Mouse (Mus musculus): ENCODE measurements at regions not wholly inside any gene's neighbourhood (a gene's known extent, or its start where the extent isn't known, plus 50 kb on each side); places are given as distances from the start of the nearest gene placed in this dataset.

- DNase-seq, result no peak
Observed at GRCm38 (mm10) chr4:62819889-62820288, 145.5 kb upstream of the Zfp618 start.

DNA sequence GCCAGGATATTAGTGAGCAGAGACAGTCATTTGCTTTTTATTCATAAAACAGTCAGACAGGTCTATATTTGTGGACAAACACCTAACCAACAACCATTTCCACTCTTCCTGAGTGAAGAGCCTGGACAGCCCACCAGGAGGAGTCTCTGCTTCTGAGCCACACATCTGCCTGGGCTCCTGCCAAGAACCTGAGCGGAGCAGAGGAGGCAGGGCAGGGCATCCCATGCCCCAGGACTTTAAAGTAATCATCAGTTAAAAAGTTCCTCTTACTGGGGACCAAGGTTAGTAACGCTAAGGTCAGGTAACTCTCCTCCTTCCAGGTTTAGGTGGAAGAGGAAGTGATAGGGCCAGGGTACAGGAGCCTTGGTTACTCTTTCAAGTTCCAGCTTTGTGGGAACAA, 144.1 kb upstream of the Zfp618 start:
- DNase-seq, result no peak

GRCm38 (mm10) chr4:62822568-62822967, 142.8 kb upstream of the Zfp618 start:
- peak; percentile 40 for DNase-seq

- DNase-seq, result no peak
Observed at GRCm38 (mm10) chr4:62823082-62823481, 142.3 kb upstream of the Zfp618 start.

- DNase-seq, result no peak
Observed at GRCm38 (mm10) chr4:62823555-62824250, 141.7 kb upstream of the Zfp618 start.

DNA sequence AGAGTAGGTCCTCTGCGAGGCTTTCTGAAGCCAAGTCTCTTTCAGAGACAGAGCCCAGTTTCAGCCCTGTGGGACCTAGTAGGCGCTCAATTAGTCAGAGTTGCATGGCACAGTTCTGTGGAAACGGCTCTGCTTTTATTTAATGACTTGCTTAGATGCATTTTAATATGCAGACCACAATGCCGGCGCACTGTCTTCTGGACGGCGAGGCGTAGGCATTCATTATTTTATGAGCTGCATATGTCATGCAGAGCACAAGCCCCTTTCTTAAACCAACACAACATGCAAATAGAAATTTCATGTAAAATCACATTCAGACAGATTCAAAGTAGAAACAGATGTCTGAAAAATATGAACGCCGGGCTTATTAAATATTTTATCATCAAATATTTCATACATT, 140.8 kb upstream of the Zfp618 start:
- no peak for DNase-seq

GRCm38 (mm10) chr4:62825256-62825655, 140.1 kb upstream of the Zfp618 start:
- no peak for DNase-seq

DNA sequence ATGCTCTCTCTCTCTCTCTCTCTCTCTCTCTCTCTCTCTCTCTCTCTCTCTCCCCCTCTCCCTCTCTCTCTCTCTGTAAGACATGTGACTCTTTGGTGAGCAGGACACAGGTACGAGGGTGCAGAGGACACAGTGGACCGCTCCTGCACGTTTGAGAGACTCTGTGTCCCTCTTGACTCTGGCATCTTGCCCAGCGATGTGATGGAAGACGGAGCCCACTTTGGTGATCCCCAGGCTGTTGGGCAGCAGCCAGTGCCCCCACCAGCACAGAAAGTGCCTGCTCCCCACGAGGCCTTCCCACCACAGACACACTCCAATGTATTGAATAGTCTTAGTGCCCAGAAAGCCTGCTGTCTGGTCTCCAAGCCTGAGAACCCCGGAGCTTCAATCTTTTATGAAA, 136.4 kb upstream of the Zfp618 start:
- no peak for DNase-seq

GRCm38 (mm10) chr4:62833944-62834343, 131.4 kb upstream of the Zfp618 start:
- DNase-seq, result peak; percentile 32

GRCm38 (mm10) chr4:62836875-62837274, 128.5 kb upstream of the Zfp618 start:
- DNase-seq, result no peak

DNA sequence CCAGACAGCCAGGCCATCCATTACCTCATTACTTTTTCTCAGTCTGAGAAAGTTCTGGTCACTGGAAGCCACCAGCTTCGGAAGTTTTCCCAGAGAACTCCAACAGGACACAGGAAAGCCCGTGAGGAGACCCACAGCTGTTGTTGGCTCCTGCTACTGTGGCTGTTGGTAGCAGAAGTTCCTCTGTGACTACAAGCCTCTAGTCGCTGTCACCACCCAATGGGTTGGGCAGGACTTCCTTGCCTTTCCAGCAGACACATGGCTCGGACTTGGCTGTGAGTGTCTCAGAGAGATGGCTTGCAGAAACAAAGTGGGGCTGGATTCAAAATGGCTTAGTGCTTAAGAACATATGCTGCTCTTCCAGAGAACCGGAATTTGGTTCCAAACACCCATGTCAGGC, 114.8 kb upstream of the Zfp618 start:
- DNase-seq, result no peak

GRCm38 (mm10) chr4:62853335-62853734, 112.0 kb upstream of the Zfp618 start:
- no peak for DNase-seq

- DNase-seq, result no peak
Observed at GRCm38 (mm10) chr4:62856406-62856805, 109.0 kb upstream of the Zfp618 start.

GRCm38 (mm10) chr4:62862756-62863155, 102.6 kb upstream of the Zfp618 start:
- DNase-seq, result no peak

DNA sequence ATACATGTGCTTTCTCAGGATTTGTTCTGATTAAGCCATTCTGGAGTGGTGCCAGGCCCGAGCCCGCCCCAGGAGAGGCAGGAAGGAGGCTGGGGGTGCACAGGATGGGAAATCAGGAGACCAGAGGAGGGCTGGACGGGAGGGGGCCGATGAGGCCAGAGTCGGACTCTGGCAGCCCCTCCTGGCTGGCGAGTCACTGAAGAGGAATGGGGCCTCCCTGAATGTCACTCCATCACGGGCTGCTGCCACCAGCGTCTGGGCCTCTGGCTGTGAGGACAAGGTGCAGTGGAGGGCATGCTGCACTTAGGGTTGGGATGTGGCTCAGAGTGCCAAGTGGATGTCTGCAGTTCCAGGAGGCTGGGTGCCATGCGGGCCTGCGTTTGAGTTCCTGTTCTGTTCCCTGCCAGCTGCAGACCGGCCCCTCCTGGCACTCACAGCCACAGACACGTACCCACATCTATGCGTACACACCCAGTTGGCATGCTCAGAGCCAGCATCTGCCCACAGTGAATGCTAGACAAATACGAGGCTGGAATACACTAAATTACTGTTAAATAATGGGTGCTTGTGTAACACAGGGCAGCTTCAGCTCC, 94.9 kb upstream of the Zfp618 start:
- DNase-seq, result peak; percentile 45

- no peak for DNase-seq
Observed at GRCm38 (mm10) chr4:62872562-62872961, 92.8 kb upstream of the Zfp618 start.

- DNase-seq, result no peak
Observed at GRCm38 (mm10) chr4:62873986-62874385, 91.4 kb upstream of the Zfp618 start.

DNA sequence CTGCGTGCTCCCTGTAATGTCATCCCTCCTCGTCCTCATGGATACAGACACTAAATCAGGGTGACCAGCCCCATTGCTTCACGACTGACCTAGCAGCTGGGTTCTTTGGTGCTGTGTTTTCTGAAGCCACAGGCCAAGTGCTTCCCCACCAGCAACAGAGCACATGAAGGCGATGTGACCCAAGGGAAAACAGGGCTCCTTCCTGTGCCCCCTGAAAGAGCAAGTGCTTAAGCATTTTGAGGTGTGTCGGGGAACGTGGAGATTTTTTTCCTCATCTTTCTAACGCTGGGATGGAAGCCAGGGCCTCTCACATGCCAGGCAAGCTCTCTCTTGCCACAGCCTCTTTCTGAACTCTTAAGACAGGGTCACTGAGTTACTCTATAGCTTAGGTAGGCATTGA, 87.3 kb upstream of the Zfp618 start:
- DNase-seq, result no peak

DNA sequence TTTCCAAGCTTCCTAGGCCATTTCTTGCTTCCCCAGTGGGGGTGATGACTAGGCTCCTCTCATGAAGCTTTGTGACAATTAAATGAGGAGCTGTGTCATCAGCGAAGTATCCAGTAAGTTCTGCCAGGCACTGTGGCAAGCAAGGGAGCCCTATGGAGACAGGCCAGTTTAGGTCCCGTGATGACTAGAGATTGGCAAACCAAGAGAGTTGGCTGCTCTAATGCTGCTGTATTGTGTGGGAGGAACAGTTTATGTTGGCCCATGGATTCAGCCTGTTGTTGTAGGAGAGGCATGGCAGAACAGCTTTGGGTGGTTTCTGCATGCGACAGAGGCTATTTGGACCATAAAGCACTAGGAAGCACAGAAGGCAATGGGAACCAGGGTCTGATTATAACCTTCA, 86.4 kb upstream of the Zfp618 start:
- peak; percentile 48 for DNase-seq

DNA sequence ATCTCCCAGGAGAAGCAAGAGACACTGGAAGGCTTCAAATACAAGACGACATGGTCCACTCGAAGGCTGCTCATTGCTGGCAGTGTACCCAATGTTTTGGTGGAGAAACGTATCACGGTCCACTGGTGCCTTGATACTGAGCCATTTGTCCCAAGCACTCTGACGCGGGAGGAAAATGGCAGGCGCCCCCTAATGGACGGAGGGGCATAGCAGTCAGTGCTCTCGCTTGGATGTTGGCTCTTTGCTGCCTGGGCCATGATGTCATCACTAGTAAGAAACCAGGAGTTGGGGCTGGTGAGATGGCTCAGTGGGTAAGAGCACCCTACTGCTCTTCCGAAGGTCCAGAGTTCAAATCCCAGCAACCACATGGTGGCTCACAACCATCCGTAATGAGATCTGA, 83.5 kb upstream of the Zfp618 start:
- no peak for DNase-seq

GRCm38 (mm10) chr4:62882276-62882675, 83.1 kb upstream of the Zfp618 start:
- no peak for DNase-seq

DNA sequence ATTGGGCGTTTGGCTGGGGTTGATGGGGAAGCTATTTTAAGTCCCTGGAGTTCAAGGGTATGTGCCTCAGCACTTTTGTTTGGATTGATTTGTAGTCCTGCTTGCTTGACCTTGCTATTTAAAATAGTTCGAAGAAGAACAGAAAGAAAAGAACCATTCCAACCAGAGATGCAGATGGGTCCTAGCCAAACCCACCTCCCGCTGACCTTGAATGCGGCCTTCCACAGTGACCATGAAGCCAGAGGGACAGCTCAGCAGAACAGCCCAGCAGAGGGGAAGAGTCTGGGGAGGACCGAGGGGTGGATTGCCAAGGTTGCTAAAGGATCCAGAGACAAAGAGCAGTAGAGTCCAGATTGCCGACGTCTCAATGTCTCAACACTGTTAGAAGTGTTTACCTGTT, 76.6 kb upstream of the Zfp618 start:
- DNase-seq, result no peak

DNA sequence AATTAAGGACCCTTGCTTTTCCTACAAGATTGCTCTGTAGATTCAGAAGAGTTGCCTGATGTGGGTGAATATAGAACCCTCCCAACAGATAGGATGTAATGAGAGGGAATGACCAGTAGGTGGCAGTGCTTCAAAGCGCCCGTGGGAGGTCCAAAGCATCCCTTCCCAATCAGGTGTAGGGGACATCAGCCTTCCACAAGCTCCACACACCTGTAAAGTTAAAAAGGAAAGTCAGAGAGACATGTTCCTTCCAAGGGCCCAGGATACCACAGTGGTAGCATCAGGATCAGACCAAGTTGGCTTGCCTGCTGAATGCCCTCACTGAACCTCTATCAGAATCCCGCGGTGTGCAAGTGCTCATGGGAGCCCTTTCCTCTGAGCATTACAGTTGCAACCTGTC, 75.7 kb upstream of the Zfp618 start:
- DNase-seq, result no peak

DNA sequence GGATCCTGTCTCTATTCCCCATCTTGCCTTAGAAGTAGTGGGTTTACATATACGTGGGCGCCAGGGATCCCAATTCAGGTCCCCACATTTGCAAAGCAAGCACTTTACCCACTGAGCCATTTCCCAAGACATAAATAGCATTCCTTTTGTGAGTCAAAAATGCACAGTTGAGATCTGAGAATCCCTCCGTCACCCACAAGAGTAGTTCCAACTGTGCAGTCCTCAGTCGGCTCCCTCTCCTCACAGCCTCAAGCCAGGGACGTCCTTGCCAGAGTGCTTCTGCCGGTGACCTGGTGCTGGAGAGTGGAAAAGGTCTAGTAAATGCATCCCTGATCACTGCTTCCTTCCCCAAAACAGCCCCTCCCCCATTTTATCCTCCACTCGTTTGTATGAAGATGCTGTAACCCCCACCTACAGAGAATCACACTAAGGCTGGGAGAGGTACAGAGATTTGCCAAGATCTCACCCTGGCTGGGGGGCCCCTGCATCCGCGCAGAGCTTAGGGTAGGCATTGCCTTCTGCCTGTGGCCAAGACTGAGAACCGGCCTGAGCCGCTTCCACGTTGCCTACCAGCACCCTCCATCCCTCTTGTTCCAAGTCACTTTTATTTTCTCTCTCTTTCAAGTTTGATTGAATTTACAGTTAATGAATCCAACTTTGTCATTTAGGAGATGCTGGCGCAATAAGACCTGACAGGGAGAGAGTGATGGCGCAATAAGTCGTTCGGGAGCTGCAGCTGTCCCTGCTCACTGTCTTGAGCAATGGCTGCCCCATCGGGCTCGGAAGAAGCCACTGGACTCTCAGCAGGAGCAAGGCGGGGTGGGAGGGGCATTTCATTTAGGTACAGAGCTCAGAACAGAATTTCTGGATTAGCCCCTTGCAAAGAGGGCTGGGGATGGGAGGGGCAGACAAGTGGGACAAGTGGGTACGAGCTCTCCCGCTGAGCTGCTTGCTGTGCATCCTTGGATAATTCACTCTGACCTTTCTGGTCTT, 74.5 kb upstream of the Zfp618 start:
- no peak for DNase-seq
